Mouse (Mus musculus): ENCODE results near the gene 1700028K03Rik.
A peak's percentile ranks its signal among the peaks of the same experiment; 100 is the strongest.

- TF ChIP-seq CTCF (IDR thresholded peaks at IDR 0.05; ENCODE audit: low read depth, low read length), result peak; percentile 13
- no peak for TF ChIP-seq EP300 (IDR thresholded peaks at IDR 0.05; ENCODE audit: insufficient read depth, low read depth, low read length)
Measured at GRCm38 (mm10) chr5:107494759-107495158, 39.8 kb upstream of the 1700028K03Rik start.
